Mouse (Mus musculus) mouse embryonic stem cell (cell line): ENCODE measurements at regions not wholly inside any gene's neighbourhood (a gene's known extent, or its start where the extent isn't known, plus 50 kb on each side); places are given as distances from the start of the nearest gene placed in this dataset.

ENCODE experiments used
- in situ Hi-C, 2 experiments: fragments of 300-500 bp; cut with MboI; formaldehyde crosslinking; loops; 1 replicate in 1 of 2; 3 replicates in 1 of 2; pipeline ENCODE4 v1.14.3; 2019 to 2020; ENCODE audit warnings: low sequenced_read_pairs in 2 of 2, low pct_unique_long_range_greater_than_20kb in 1 of 2, mixed read lengths in 1 of 2; ENCODE audit not compliant: unreplicated experiment in 1 of 2

DNA sequence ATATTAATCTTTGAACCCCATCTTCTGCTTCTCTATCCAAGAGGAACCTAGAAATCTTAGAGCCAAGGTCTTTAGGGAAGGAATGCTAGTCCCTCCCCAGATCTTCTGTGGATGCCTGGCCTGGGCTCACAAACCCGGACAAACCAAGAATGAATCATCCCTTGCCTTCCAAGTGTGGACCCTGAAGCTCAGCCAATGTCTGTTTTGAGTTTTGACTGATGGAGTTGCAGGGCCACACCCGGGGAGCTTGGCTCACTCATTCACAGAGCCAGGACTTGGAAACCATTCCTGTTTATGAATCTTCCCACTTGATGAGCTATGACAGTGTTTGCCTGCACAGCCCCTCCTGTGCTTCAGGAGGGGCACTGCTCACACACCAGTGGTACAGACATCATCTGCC lies 230.4 kb downstream of the Lpin1 start:
- in situ Hi-C loops: no loop called here

DNA sequence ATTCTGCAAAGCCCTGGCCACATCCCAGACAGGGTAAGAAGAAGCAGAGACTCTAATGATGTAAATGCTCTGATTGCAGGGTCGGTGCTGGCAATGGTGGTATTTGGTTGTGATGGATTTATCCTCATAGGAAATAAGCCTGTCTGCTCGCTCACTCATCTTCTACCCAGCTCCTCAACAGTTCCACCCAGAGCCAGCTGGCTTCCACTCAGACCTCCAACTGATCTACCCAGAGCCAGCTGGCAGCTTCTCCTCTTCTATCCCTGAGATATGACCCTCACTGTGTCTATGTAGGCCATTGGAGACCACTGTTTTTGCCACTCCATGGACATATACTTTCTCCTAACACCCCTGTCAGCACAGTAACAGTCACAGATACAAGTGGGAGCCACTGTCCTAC lies 231.4 kb downstream of the Lpin1 start:
- in situ Hi-C loops: no loop called here

DNA sequence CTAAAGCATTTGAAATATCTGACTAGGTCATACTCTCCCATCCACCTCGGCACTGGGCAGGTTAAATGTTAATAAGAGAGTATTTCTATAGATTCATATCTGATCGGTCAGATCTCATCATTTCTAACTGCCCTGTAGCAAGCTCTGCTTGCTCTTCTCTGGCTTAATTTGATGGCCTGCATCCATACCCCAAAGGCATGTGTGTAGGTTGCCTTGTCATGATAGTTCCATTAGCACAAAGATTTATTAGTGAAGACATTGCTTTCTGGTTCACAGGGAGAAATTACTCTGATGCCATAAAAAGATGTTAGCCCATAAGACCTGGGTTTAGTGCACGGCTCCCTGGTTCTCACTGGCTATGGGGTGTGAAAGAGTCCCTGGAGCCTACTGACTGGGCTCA lies 232.3 kb downstream of the Lpin1 start:
- in situ Hi-C loops: no loop called here

DNA sequence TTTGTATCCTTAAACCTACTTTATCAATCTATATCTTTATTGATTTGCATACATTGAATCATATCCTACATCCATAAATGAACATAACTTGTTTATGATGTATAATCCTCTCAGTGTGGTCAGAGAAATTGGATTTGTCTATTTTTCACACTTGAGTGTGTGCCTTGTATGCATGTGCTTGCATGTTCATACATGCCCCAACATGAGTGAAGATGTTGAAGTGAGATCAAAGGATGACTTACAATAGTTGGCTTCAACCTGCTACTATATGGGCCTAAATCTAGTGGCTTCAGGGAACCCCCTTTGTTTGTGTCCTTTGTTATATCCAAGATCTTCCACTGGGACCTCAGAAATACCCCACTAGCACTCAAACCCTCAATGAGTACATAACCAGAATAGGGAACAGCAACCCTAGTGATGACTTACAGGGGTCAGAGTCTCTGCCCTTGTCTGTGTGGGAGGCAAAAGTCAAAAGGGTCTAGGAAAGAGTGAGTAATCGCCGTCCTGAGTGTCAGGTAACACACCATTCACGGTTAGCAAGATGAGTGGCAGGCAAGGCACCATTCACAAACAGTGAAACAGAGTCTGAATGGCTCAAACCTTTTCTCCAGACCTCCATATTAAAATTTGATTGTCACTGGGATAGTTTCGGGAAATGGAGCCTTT lies 236.3 kb downstream of the Lpin1 start:
- in situ Hi-C loops: no loop called here

DNA sequence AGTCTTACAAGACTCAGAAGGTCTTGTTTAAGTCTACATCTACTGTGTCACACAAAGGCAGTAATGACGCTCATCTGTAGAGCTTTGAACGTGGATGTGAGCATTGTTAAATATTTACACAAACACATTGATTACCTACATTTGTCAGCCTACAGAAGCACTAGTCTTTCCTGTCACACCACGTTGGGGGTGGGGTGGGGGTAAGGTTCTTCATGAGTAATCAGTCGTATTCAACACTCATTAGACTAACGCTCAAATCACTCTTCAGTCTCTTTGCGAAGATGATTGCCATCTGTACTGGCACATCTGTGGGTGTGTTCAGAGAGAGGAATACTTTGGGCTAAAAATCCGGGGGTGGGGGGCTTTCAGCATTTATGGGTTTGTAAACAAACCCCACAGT lies 240.7 kb downstream of the Lpin1 start:
- in situ Hi-C loops: no loop called here

DNA sequence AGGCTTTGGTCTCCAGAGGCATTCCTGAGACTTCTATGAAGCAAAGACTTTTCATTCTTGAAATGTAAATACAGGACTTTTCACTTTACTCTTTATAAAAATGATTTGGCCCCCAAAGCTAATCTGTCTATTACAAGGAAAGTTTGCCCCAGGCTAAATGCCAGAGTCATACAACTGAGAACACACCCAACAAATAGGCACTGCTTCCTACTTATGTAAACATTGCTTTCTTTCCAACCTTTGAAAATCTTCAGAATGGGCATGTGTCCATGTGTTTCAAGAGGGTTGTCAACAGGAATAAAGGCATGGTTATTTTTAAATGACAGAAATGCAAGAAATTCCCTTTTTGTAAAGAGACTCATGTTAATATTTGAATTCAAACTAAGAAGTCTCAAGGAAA lies 248.4 kb downstream of the Lpin1 start:
- in situ Hi-C loops: no loop called here

DNA sequence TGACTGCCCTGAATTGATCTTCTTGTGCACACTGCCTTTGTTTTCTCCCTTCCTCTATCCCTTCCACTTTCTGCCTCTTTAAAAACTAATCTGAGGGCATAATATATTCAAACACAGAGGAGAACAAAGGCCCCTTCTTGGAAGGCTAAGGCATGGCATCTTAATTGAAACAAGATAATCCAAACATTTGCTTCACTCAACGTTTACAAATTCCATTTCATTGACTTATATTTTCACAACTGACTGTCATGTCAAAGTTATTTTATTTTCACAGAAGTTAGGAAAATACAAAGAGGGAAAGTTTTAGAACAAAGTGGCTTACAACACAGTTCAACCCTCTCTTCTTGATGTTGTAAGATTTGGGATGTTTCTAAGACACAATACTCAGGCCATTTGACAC lies 251.9 kb downstream of the Lpin1 start:
- in situ Hi-C loops: no loop called here

DNA sequence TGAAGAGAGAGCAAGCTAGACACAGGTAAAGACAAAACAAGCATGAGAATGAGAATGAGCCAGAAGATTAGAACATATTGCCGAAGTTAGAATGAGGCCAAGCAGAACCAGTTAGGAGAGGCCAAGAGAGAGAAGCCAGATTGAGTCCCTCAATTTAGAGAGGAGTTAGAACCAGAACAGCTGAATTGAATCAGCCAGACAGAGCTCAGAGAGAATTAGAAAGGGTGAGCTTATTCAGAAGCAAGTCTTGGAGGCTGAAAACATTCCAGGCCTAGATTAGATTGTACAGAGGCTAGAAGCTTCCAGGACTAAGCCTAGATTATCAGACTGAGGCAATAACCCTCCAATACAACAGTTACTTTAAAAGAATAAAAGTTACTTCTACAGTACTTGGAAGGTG lies 256.1 kb downstream of the Lpin1 start:
- in situ Hi-C loops: no loop called here

DNA sequence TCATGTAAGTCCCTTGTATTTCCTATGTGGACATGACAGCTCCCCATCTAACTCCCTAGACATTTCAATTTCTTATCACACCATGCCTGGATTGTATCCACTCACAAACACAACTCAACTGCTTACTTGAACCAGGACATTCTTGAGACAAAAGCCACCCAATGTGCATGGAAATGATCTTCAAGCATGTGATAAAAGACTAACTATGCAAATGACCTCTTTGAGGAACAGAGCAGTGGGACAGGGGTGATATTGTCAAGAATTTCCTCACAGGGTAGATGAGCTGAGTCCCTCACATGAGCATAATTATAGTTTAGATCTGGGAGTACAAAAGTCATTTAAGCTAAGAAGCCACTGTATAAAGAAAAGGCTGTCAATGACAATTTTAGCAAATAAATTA lies 259.0 kb downstream of the Lpin1 start:
- in situ Hi-C loops: no loop called here

DNA sequence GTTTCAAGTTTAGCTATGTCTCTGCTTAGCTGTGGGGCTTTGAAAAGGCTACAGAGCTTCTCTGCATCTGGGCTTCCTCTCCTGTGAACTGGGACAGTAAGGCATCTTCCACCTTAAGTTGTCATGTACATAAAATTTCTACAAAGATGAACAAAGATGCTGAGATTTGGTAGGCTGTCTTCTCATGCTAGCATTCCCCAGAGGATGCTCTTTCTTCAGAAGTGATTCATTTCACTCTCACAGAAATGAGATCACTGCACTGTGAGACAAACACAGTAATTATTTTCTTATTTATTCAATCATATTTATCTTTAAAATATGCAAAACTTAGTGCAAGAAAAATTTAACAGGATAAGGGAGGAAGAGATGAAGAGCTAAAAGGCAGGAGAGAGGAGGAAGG lies 261.5 kb downstream of the Lpin1 start:
- in situ Hi-C loops: loop anchor here in 1 of 2 experiments (10.0 kb wide), 1 partner anchor 155 kb away; no protein-coding TSS in a partner anchor

DNA sequence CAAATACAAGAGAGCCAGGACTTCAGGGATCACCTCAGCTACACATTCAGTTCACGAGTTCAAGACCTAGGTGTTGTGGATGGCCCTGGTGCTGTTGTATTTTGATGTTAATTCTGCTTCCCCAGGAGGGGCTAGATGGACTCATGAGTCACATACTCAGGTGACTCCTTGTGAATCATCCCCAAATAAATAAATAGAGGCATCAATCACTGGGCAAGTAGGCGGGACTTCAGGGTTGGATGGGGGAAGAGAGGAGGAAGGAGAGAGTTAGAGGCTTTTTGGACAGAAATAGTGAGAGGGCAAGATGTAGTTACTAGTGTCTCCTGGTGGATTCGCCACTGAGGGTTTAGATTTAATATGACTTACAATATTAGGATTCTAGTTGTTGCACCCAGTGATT lies 266.7 kb downstream of the Lpin1 start:
- in situ Hi-C loops: loop anchor here in 1 of 2 experiments (10.0 kb wide), 1 partner anchor 161 kb away; no protein-coding TSS in a partner anchor

DNA sequence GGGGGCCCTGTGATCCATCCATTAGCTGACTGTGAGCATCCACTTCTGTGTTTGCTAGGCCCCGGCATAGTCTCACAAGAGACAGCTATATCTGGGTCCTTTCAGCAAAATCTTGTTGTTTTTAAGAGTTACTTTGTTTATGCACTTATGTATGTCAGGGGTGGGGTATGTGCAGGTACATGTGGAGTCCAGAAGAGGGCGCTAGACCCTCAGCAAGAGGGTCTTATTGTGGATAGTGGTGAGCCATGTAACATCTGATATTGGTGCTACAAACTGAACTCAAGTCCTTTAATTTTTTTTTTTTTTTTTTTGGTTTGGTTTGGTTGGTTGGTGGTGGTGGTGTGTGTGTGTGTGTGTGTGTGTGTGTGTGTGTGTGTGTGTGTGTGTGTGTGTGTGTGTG lies 268.7 kb downstream of the Lpin1 start:
- in situ Hi-C loops: loop anchor here in 1 of 2 experiments (10.0 kb wide), 1 partner anchor 163 kb away; no protein-coding TSS in a partner anchor

DNA sequence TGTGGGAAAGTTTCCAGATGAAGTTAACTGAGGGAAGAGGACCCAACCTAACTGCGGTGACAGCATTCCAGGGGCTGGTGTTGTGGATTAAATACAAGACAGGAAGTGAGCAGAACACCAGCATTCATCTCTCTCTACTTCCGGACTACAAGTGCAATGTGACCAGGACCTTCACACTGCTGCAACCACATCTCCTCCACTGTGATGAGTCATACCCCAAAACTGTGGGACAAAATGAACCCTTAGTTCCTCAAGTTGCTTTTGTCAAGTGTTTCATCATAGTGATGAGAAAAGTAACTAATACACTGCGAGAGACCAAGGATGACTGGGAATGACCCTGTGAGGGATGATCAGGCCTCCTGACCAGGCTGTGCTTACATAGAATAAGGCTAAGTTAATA lies 279.3 kb downstream of the Lpin1 start:
- in situ Hi-C loops: no loop called here

DNA sequence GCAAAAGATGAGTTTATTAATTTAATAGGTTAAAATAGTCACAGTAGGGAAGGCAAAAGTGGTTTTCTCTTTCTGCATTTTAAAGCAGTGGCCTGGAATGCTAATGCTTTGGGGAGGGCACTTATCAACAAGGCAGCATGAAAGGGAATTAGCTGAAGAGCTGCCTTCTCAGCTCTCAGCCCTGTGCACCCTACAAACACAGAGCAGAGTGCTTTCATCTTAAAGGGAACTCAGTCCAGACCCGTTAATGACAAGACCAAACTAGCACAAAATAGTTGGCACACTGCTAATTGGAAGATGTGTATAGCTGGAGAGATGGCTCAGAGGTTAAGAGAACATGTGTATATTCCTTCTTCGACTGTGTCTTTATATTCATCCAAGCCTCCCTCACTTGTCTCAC lies 281.6 kb downstream of the Lpin1 start:
- in situ Hi-C loops: no loop called here

DNA sequence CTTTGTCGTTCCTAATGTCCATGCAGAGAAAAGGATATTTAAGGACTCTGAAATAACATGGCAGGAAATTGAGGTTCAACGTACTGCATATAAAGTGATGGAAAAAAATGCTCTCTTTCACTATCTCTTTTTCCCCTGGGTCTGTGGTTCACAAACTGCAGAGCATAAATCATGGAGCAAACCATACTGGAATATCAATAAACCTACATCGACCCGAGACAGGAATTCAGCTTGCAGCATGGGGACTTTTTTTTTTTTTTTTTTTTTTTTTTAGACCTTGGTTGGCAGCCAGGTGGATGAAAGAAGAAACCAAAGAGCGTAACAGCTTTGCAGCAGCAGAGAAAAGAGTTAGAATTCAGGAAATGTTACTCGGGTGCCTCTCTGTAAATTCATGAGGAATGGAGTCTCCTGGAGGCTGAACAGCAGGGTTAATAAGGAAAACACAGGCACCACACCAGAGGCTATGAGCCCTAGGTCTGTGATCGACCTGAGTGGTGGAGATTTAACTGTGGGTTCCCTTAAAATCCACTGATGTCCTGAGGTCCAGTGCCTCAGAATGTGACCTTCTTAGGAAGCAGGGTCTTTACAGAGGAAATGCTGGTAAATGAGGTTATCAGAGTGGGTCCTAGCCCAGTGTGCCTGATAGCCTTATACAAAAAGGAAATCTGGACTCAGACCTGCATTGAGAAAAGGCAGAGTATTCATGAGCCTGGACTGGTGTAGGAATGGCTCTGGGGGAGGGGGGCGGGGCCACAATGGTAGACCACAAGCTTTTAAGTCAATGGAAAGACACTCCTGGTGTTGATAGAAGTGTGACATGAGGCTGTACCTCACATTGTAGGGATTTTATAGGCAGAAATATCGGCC lies 290.0 kb downstream of the Lpin1 start:
- in situ Hi-C loops: no loop called here

DNA sequence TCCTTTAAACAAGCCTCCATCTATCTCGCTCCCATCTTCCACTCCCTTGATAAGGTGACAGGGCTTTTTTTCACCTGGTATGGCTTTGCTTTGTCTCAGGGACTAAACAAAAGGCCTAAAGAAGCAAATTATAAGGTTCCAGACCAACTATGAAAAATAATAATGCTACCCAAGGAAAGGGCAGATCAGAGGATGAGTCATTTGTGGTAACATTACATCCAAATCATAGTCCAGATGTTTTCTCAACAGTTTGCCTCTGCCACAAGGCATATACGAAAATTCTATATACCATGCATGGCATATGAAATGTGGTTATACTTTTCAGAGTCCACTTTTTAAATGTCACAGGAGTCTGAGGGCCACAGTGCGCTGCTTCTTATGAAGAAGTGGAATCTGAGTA lies 302.7 kb downstream of the Lpin1 start:
- in situ Hi-C loops: no loop called here

DNA sequence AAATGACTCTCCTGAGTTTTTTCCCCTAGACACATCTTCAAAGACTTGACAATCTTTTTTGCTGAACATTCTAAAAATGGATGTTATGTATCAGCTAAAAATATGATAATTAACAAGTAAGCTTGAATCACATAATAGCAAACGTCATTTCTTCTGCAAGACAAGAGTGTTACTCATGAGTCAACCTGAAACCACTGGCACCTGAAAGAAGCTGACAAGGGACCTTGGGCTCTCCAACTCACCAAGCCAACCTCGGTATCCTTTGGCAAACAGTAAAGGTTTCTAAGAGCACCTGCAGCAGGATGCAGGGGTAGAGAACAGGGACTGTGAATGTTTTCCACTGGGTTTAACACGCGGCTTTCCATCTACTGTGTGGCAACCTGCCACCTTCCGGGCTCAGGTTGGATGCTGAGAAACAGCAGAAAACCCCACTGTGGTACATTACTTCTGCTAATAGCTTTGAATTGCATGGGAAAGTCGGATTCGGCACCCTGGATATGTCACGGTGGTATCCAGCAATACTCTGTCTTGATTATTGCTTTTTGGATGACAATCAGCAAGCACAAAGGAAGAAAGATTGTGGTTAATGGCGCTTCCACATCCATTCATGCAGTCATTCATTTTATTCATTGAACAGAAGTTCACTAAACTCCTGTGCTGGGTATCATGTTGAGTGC lies 305.9 kb downstream of the Lpin1 start:
- in situ Hi-C loops: no loop called here

DNA sequence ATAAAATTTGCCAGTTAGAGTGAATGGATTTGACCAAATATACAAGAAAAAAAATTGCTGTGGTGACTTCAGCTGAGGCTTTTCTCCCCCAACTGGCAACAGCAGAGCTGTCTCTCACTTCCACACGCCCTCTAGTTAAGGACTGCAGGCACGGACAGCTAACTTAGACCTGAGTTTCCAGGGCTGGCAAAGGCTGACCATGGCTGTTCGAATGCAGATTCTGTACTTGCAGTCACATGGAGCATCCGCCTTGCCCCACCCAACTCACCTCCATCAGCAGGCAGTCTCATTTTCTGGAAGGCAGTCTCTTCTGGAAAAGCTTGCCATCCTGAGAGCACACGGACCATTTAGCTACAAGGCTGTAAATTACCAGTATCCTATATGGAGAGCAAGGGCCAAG lies 325.7 kb downstream of the Lpin1 start:
- in situ Hi-C loops: no loop called here

DNA sequence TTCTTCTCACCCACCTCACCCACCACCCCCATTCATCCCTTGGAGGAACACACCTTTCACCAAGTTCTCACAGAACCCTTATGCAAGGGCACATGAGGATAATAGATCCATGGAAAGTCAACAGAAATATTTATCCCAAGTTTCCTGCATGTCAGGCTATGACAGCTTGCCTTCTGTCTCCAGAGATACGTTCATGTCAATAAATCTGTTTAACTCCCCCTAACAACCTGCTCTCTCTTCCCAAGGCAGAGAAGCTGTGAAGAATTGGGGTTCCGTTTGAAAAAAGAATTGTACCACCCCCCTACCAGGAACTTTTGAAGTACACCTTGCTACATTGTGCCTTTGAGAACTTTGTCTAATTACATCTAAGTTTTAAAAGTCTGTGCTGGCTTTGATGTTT lies 331.6 kb downstream of the Lpin1 start:
- in situ Hi-C loops: no loop called here
